Mouse (Mus musculus): ENCODE measurements around the gene Gm45062. TPM values are rescaled to one million over a fixed set of nuclear protein-coding genes. Genes with fewer than 3 reads are reported as not detected.

Gm45062 gene
- polyA plus RNA-seq, 1 experiment from 2014 or later = 9.7 TPM

Other genes starting within 250 kb of the Gm45062 start
- 0.33 and 0.37 TPM in 2 replicates for gene Col28a1, start 66.8 kb upstream of the Gm45062 start, polyA plus RNA-seq (2015; fragmentation: Nextera tagmentation; extraction: Ambion mirVana)
- 22.3 and 23.9 TPM in 2 replicates for gene Mios, start 50.2 kb upstream of the Gm45062 start, polyA plus RNA-seq (2015; fragmentation: Nextera tagmentation; extraction: Ambion mirVana)
- gene Rpa3, start 277 bp upstream of the Gm45062 start, polyA plus RNA-seq (2015; fragmentation: Nextera tagmentation; extraction: Ambion mirVana) = 97.2 and 111 TPM in 2 replicates
- gene Umad1, start 162 bp upstream of the Gm45062 start, polyA plus RNA-seq (2015; fragmentation: Nextera tagmentation; extraction: Ambion mirVana) = 16.1 TPM in 2 replicates